Mouse (Mus musculus) megakaryocyte, embryonic 14.5 days (primary cell): ENCODE results near the gene Sult6b1.

Experiments used
- FLI1 ChIP-seq: IDR thresholded peaks from 2 replicates; pipeline ENCODE4 v1.6.1; 2012; ENCODE audit warnings: low read length, inconsistent platforms, mixed read lengths
- GATA1 ChIP-seq: IDR thresholded peaks from 3 replicates; pipeline ENCODE4 v1.6.1; 2012; ENCODE audit warnings: mixed read lengths, low read length, inconsistent platforms, borderline replicate concordance

GRCm38 (mm10) chr17:78951225-78951624, 44.4 kb upstream of the Sult6b1 start:
- TF ChIP-seq GATA1 (no peak), FLI1 (no peak)
